Mouse (Mus musculus): ENCODE measurements around the gene Mrpl46. TPM values are rescaled to one million over a fixed set of nuclear protein-coding genes. Genes with fewer than 3 reads are reported as not detected.

The Mrpl46 gene
- polyA plus RNA-seq, 1 experiment from 2014 or later, result 59.3 TPM

GRCm38 (mm10) chr7:78794571-78795092, 11.3 kb upstream of the Mrpl46 start:
- H3K4me2 ChIP-seq (replicated peaks), result no peak overlapping the region
- H3K4me1 ChIP-seq, result peaks cover 16% of the 10 kb centered on the region
- H3K27me3 ChIP-seq, result no peaks in the 10 kb centered on the region
- no peak overlapping the region for H3K4me3 ChIP-seq
- H3K9me3 ChIP-seq (replicated peaks), result no peaks in the 10 kb centered on the region
- H3K36me3 ChIP-seq, result peaks cover 18% of the 10 kb centered on the region
- H3K27ac ChIP-seq, result no peak overlapping the region
- no peak for ATAC-seq (ENCODE audit: low FRiP score)
- 82% methylated on average over 6 of the region's 6 CpGs for WGBS
- no peak overlapping the region for H3K9ac ChIP-seq

GRCm38 (mm10) chr7:78793895-78794570, 10.7 kb upstream of the Mrpl46 start:
- H3K36me3 ChIP-seq, result peaks cover 24% of the 10 kb centered on the region
- no peak overlapping the region for H3K9ac ChIP-seq
- no peak for ATAC-seq (ENCODE audit: low FRiP score)
- 96% methylated on average over 13 of the region's 13 CpGs for WGBS
- H3K4me3 ChIP-seq, result no peak overlapping the region
- no peak overlapping the region for H3K4me2 ChIP-seq (replicated peaks)
- no peaks in the 10 kb centered on the region for H3K9me3 ChIP-seq (replicated peaks)
- peaks cover 16% of the 10 kb centered on the region for H3K4me1 ChIP-seq
- no peaks in the 10 kb centered on the region for H3K27me3 ChIP-seq
- H3K27ac ChIP-seq, result no peak overlapping the region

GRCm38 (mm10) chr7:78791359-78792222, 8.3 kb upstream of the Mrpl46 start:
- peak; percentile 69 for ATAC-seq (ENCODE audit: low FRiP score)
- Histone ChIP-seq H3K9ac (no peak overlapping the region), H3K4me1 (no peaks in the 10 kb centered on the region), H3K4me2 (replicated peaks) (no peak overlapping the region), H3K9me3 (replicated peaks) (no peaks in the 10 kb centered on the region), H3K27ac (no peak overlapping the region), H3K36me3 (peaks cover 37% of the 10 kb centered on the region), H3K27me3 (no peaks in the 10 kb centered on the region), H3K4me3 (no peak overlapping the region)
- WGBS, result 82% methylated on average over 15 of the region's 15 CpGs

GRCm38 (mm10) chr7:78787793-78788380, 4.6 kb upstream of the Mrpl46 start:
- Histone ChIP-seq H3K4me1 (peaks cover 9% of the 10 kb centered on the region), H3K36me3 (peaks cover 37% of the 10 kb centered on the region), H3K9ac (no peak overlapping the region), H3K27ac (no peak overlapping the region), H3K27me3 (no peaks in the 10 kb centered on the region), H3K4me2 (replicated peaks) (no peak overlapping the region), H3K9me3 (replicated peaks) (no peaks in the 10 kb centered on the region), H3K4me3 (no peak overlapping the region)
- WGBS, result 86% methylated on average over 12 of the region's 12 CpGs
- no peak for ATAC-seq (ENCODE audit: low FRiP score)

- no peak overlapping the region for H3K4me3 ChIP-seq
- no peaks in the 10 kb centered on the region for H3K9me3 ChIP-seq (replicated peaks)
- 77% methylated on average over 5 of the region's 5 CpGs for WGBS
- no peaks in the 10 kb centered on the region for H3K27me3 ChIP-seq
- H3K9ac ChIP-seq, result 0 out of 2 replicates have a peak overlapping the region, but pooled peaks have one; percentile 23
- H3K36me3 ChIP-seq, result peaks cover 30% of the 10 kb centered on the region
- peak overlapping the region; percentile 35; the same call in 1 of the 2 replicates for H3K27ac ChIP-seq
- ATAC-seq (ENCODE audit: low FRiP score), result no peak
- no peak overlapping the region for H3K4me2 ChIP-seq (replicated peaks)
- H3K4me1 ChIP-seq, result peaks cover 21% of the 10 kb centered on the region
Measured at GRCm38 (mm10) chr7:78785906-78786305, 2.6 kb upstream of the Mrpl46 start.

- 92% methylated on average over 5 of the region's 5 CpGs for WGBS
- Histone ChIP-seq H3K27ac (no peak overlapping the region), H3K4me2 (replicated peaks) (no peak overlapping the region), H3K9ac (no peak overlapping the region), H3K4me3 (no peak overlapping the region), H3K36me3 (peaks cover 54% of the 10 kb centered on the region), H3K4me1 (peaks cover 15% of the 10 kb centered on the region), H3K9me3 (replicated peaks) (no peaks in the 10 kb centered on the region), H3K27me3 (no peaks in the 10 kb centered on the region)
- no peak for ATAC-seq (ENCODE audit: low FRiP score)
Measured at GRCm38 (mm10) chr7:78778741-78779140, 4.6 kb downstream of the Mrpl46 start.

GRCm38 (mm10) chr7:78770936-78771335, 12.4 kb downstream of the Mrpl46 start:
- Histone ChIP-seq H3K9me3 (replicated peaks) (no peaks in the 10 kb centered on the region), H3K36me3 (peaks cover 27% of the 10 kb centered on the region), H3K27ac (no peak overlapping the region), H3K9ac (no peak overlapping the region), H3K4me1 (no peaks in the 10 kb centered on the region), H3K27me3 (peaks cover 3% of the 10 kb centered on the region; the same call in 1 of the 2 replicates), H3K4me2 (replicated peaks) (no peak overlapping the region), H3K4me3 (no peak overlapping the region)
- WGBS, result 85% methylated on average over 5 of the region's 5 CpGs
- no peak for ATAC-seq (ENCODE audit: low FRiP score)

- no peak overlapping the region for H3K4me3 ChIP-seq
- ATAC-seq (ENCODE audit: low FRiP score), result no peak
- WGBS, result 67% methylated on average over 7 of the region's 7 CpGs
Measured at GRCm38 (mm10) chr7:78769075-78769652, 14.2 kb downstream of the Mrpl46 start.

GRCm38 (mm10) chr7:78767929-78768531, 15.3 kb downstream of the Mrpl46 start:
- Histone ChIP-seq H3K4me2 (replicated peaks) (no peak overlapping the region), H3K4me3 (no peak overlapping the region), H3K4me1 (no peaks in the 10 kb centered on the region), H3K9me3 (replicated peaks) (no peaks in the 10 kb centered on the region), H3K36me3 (peaks cover 3% of the 10 kb centered on the region), H3K27me3 (peaks cover 3% of the 10 kb centered on the region; the same call in 1 of the 2 replicates), H3K27ac (no peak overlapping the region), H3K9ac (no peak overlapping the region)
- no peak for ATAC-seq (ENCODE audit: low FRiP score)
- WGBS, result 90% methylated on average over 12 of the region's 12 CpGs

More at GRCm38 (mm10) chr7:78769075-78769652, 14.2 kb downstream of the Mrpl46 start:
- H3K9ac ChIP-seq, result no peak overlapping the region
- no peak overlapping the region for H3K27ac ChIP-seq
- H3K4me1 ChIP-seq, result no peaks in the 10 kb centered on the region
- peaks cover 3% of the 10 kb centered on the region; the same call in 1 of the 2 replicates for H3K27me3 ChIP-seq
- H3K4me2 ChIP-seq (replicated peaks), result no peak overlapping the region
- H3K36me3 ChIP-seq, result peaks cover 14% of the 10 kb centered on the region
- H3K9me3 ChIP-seq (replicated peaks), result no peaks in the 10 kb centered on the region

GRCm38 (mm10) chr7:78766019-78766683, 17.2 kb downstream of the Mrpl46 start:
- ATAC-seq (ENCODE audit: low FRiP score), result peak; percentile 80
- Histone ChIP-seq H3K36me3 (no peaks in the 10 kb centered on the region), H3K4me2 (replicated peaks) (0 out of 2 replicates have a peak overlapping the region, but pooled peaks have one; percentile 7), H3K9me3 (replicated peaks) (no peaks in the 10 kb centered on the region), H3K9ac (no peak overlapping the region), H3K4me1 (no peaks in the 10 kb centered on the region), H3K4me3 (no peak overlapping the region), H3K27me3 (peaks cover 3% of the 10 kb centered on the region; the same call in 1 of the 2 replicates), H3K27ac (no peak overlapping the region)
- WGBS, result 24% methylated on average over 18 of the region's 18 CpGs

GRCm38 (mm10) chr7:78765215-78765631, 18.1 kb downstream of the Mrpl46 start:
- no peaks in the 10 kb centered on the region for H3K36me3 ChIP-seq
- no peak overlapping the region for H3K4me3 ChIP-seq
- H3K4me1 ChIP-seq, result no peaks in the 10 kb centered on the region
- ATAC-seq (ENCODE audit: low FRiP score), result no peak
- peaks cover 3% of the 10 kb centered on the region; the same call in 1 of the 2 replicates for H3K27me3 ChIP-seq
- 75% methylated on average over 5 of the region's 5 CpGs for WGBS
- H3K9ac ChIP-seq, result no peak overlapping the region
- H3K9me3 ChIP-seq (replicated peaks), result no peaks in the 10 kb centered on the region
- H3K4me2 ChIP-seq (replicated peaks), result no peak overlapping the region
- no peak overlapping the region for H3K27ac ChIP-seq
